Mouse (Mus musculus) thymus, adult 2 months (tissue): ENCODE data around the gene Plk5.

ENCODE experiments used
- CTCF ChIP-seq: fragments of 200-500 bp; IDR thresholded peaks from 2 replicates; pipeline ENCODE4 v1.5.1; 2012; ENCODE audit warnings: mild to moderate bottlenecking, control low read depth, low read length, moderate library complexity, borderline replicate concordance; ENCODE audit not compliant: control insufficient read depth, poor library complexity, insufficient read depth; ENCODE audit errors: extremely low read depth
- POLR2A ChIP-seq: fragments of 200-500 bp; IDR thresholded peaks from 2 replicates; pipeline ENCODE4 v1.6.1; 2012; ENCODE audit warnings: mild to moderate bottlenecking, low read length, control low read depth, moderate library complexity; ENCODE audit not compliant: control insufficient read depth, poor library complexity, insufficient read depth; ENCODE audit errors: extremely low read depth

- TF ChIP-seq CTCF, result no peak
- TF ChIP-seq POLR2A, result no peak
These were observed 31.2 kb upstream of the Plk5 start for GRCm38 (mm10) chr10:80325045-80325444.
